16 mouse cellular contexts compared by ENCODE assay signal in genomic region chr8:57627946-57628786, GRCm38 (mm10). TPM values are rescaled to one million over a fixed set of nuclear protein-coding genes. Genes with fewer than 3 reads are reported as not detected.
DNase-seq lines count a peak whose midpoint lies in the region; ATAC-seq and TF ChIP-seq lines count a peak whose summit lies in the region.
"Had no signal": no experiment of that assay in that cellular context is flagged by ENCODE, and none has a peak within 500 bp of the region (broad histone marks: within the 10 kb centered on the region; RNA-seq: fewer than 3 reads in every experiment).

No protein-coding gene starts in this region.

- peak overlapping the region; percentile 34; the same call in 1 of the 2 replicates for H3K27ac ChIP-seq in liver, embryonic 12.5 days
- no peak overlapping the region for H3K27ac ChIP-seq in liver, postnatal 0 days (ENCODE audit: low read depth)
- peak overlapping the region; percentile 16 for H3K27ac ChIP-seq in liver, embryonic 13.5 days
- H3K27ac ChIP-seq: gastrocnemius, adult 2 months; heart, embryonic 10.5 days; neural tube, embryonic 13.5 days had no signal

- no peak for TF ChIP-seq EP300 in liver, postnatal 0 days (IDR thresholded peaks at IDR 0.05; ENCODE audit: low read depth)

- H3K36me3 ChIP-seq in liver, embryonic 12.5 days = no peaks in the 10 kb centered on the region
- H3K36me3 ChIP-seq in liver, postnatal 0 days (replicated peaks; ENCODE audit: insufficient read depth, low read length) = no peaks in the 10 kb centered on the region
- H3K36me3 ChIP-seq in liver, embryonic 13.5 days = no peaks in the 10 kb centered on the region
- H3K36me3 ChIP-seq: heart, embryonic 10.5 days; neural tube, embryonic 13.5 days had no signal

- no peaks in the 10 kb centered on the region for H3K27me3 ChIP-seq in liver, embryonic 12.5 days (replicated peaks)
- H3K27me3 ChIP-seq in liver, postnatal 0 days (ENCODE audit: insufficient read depth, low read length) = no peaks in the 10 kb centered on the region
- no peaks in the 10 kb centered on the region for H3K27me3 ChIP-seq in liver, embryonic 13.5 days
- H3K27me3 ChIP-seq: neural tube, embryonic 13.5 days had no signal

- no peak overlapping the region for H3K4me3 ChIP-seq in liver, embryonic 12.5 days
- no peak overlapping the region for H3K4me3 ChIP-seq in liver, postnatal 0 days (ENCODE audit: low read depth, low read length)
- H3K4me3 ChIP-seq in liver, embryonic 13.5 days (replicated peaks) = no peak overlapping the region
- H3K4me3 ChIP-seq: erythroblast, embryonic 14.5 days; gastrocnemius, adult 2 months; heart, embryonic 10.5 days; neural tube, embryonic 13.5 days had no signal

- 66% methylated on average over 5 of the region's 5 CpGs for WGBS in liver, embryonic 12.5 days (ENCODE audit: insufficient replicate concordance)
- WGBS in liver, postnatal 0 days (ENCODE audit: insufficient replicate concordance) = 65% methylated on average over 5 of the region's 5 CpGs
- 53% methylated on average over 5 of the region's 5 CpGs for WGBS in liver, embryonic 13.5 days (ENCODE audit: insufficient replicate concordance)

- no peak overlapping the region for H3K9ac ChIP-seq in liver, embryonic 12.5 days
- no peak overlapping the region for H3K9ac ChIP-seq in liver, postnatal 0 days (replicated peaks)
- H3K9ac ChIP-seq in liver, embryonic 13.5 days = no peak overlapping the region
- H3K9ac ChIP-seq: neural tube, embryonic 13.5 days had no signal

- peak; percentile 19; the same call in 1 of the 2 replicates for ATAC-seq in liver, embryonic 12.5 days
- no peak for ATAC-seq in liver, postnatal 0 days
- ATAC-seq in liver, embryonic 13.5 days (ENCODE audit: low read depth) = peak; percentile 36; the same call in 1 of the 2 replicates

- no peak for TF ChIP-seq CTCF in liver, postnatal 0 days (IDR thresholded peaks at IDR 0.05; ENCODE audit: low read depth)

- intact Hi-C loops in heart, postnatal 36 days (cut with DNase I) = loop anchor here (2.0 kb wide), 1 partner anchor 25 kb away; the partner anchor contains the start of gene Galnt7

- H3K4me1 ChIP-seq in liver, embryonic 12.5 days = peaks cover 49% of the 10 kb centered on the region
- H3K4me1 ChIP-seq in liver, postnatal 0 days (ENCODE audit: insufficient read depth) = no peaks in the 10 kb centered on the region
- peaks cover 36% of the 10 kb centered on the region for H3K4me1 ChIP-seq in liver, embryonic 13.5 days (replicated peaks)
- H3K4me1 ChIP-seq: heart, embryonic 10.5 days; neural tube, embryonic 13.5 days had no signal

- no peak overlapping the region for H3K4me2 ChIP-seq in liver, embryonic 12.5 days
- H3K4me2 ChIP-seq in liver, postnatal 0 days (ENCODE audit: low read depth, low read length) = no peak overlapping the region
- no peak overlapping the region for H3K4me2 ChIP-seq in liver, embryonic 13.5 days
- H3K4me2 ChIP-seq: neural tube, embryonic 13.5 days had no signal

- peak; percentile 24 for DNase-seq in heart, adult 8-10 months (ENCODE audit: low spot score)
- DNase-seq in heart, postnatal 36 days = no peak
- DNase-seq in liver, postnatal 0 days = no peak
- no peak for DNase-seq in liver, embryonic 13.5 days
- DNase-seq in telencephalon, adult 2 months (ENCODE audit: low read depth, low spot score) = peak; percentile 81
- DNase-seq in cerebellum, adult 8-10 months = no peak
- DNase-seq in urinary bladder, postnatal 4 days (ENCODE audit: low spot score in 2 of 2) = no peak
- DNase-seq: adrenal gland, adult 2 months; gastrocnemius, adult 2 months; heart, postnatal 4 days; kidney, adult 18-20 months; thymus, postnatal 36 days had no signal

- H3K9me3 ChIP-seq in liver, embryonic 12.5 days (replicated peaks) = no peaks in the 10 kb centered on the region
- no peaks in the 10 kb centered on the region for H3K9me3 ChIP-seq in liver, postnatal 0 days (ENCODE audit: low read length)
- no peaks in the 10 kb centered on the region for H3K9me3 ChIP-seq in liver, embryonic 13.5 days (replicated peaks)
- H3K9me3 ChIP-seq: heart, embryonic 10.5 days; neural tube, embryonic 13.5 days had no signal

RNA-seq across cellular contexts. Expression of gene Galnt7, which starts 24.7 kb away (rescaled TPM):
- total RNA-seq in heart, adult 8-10 months (2022) = 1 to 10 TPM; 3.9 to 5.2 (median 4.9) TPM
- total RNA-seq in heart, postnatal 36 days (2021) = 1 to 10 TPM; 3.9 to 5.9 TPM
- 10.0 and 10.3 TPM in 2 replicates for polyA plus RNA-seq in liver, embryonic 12.5 days (2016; fragmentation: Nextera tagmentation; extraction: Ambion mirVana)
- polyA plus RNA-seq in liver, postnatal 0 days (2015; fragmentation: Nextera tagmentation; extraction: Ambion mirVana) = 2.9 and 3.2 TPM in 2 replicates
- 6.4 and 8.5 TPM in 2 replicates for polyA plus RNA-seq in liver, embryonic 13.5 days (2015; fragmentation: Nextera tagmentation; extraction: Ambion mirVana)
- polyA plus RNA-seq: erythroblast, embryonic 14.5 days had no signal

Comparison
In these comparisons a context has a peak if more than half of its experiments do, and no peak if none do; other contexts are left out.
1. DNase-seq: peak in heart, adult 8-10 months (single experiment) and telencephalon, adult 2 months (single experiment); none in heart, postnatal 36 days (0 of 2), liver, postnatal 0 days (single experiment), liver, embryonic 13.5 days (single experiment), cerebellum, adult 8-10 months (single experiment) and urinary bladder, postnatal 4 days (0 of 2).